Mouse (Mus musculus) heart, adult 2 months (tissue): Measurements from ENCODE around the gene Daxx.

ENCODE experiments used
- CTCF ChIP-seq: fragments of 200-600 bp; IDR thresholded peaks from 2 replicates; pipeline ENCODE4 v1.8.1; 2022; ENCODE audit warnings: antibody characterized with exemption, mild to moderate bottlenecking, moderate library complexity
- EP300 ChIP-seq: fragments of 200-500 bp; IDR thresholded peaks from 2 replicates; pipeline ENCODE4 v1.6.1; 2011; ENCODE audit warnings: low read depth, low read length, control low read depth; ENCODE audit not compliant: insufficient read depth
- POLR2A ChIP-seq: fragments of 200-500 bp; IDR thresholded peaks from 2 replicates; pipeline ENCODE4 v1.6.1; 2011; ENCODE audit warnings: mild to moderate bottlenecking, low read depth, low read length, control low read depth; ENCODE audit not compliant: insufficient read depth

- TF ChIP-seq POLR2A (no peak), CTCF (peak; percentile 66), EP300 (no peak)
Observed at GRCm38 (mm10) chr17:33865330-33866030, 43.7 kb upstream of the Daxx start.
